Mouse (Mus musculus): ENCODE data around the gene Aplp2. TPM values are rescaled to one million over a fixed set of nuclear protein-coding genes. Genes with fewer than 3 reads are reported as not detected.
A peak's percentile ranks its signal among the peaks of the same experiment; 100 is the strongest.

The Aplp2 gene
- total RNA-seq, 2 experiments from 2014 or later = 311 to 312 TPM

DNA sequence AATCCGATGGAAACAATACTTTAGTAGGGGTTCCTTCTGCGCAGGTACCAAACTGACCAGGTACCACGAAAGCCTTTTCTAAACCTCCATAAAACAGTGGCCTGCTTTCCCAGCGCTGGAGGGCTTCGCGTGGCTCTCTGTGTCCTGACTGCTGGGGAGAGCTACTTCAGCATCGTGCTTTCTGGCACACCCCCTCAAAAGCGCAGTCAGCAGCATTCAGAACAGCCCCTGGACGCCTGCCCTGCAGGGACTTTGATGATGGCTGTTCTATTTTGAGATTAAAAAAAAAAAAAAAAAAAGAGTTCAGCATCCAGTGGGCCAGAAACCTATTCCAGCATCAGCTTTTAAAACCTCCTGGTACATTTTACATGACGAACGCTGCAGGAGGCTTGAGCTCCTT, 14.2 kb upstream of the Aplp2 start:
- peak; percentile 72 for DNase-seq

- DNase-seq = no peak
Observed at GRCm38 (mm10) chr9:31223475-31223874, 11.9 kb upstream of the Aplp2 start.

GRCm38 (mm10) chr9:31221170-31221569, 9.6 kb upstream of the Aplp2 start:
- DNase-seq = peak; percentile 17

DNA sequence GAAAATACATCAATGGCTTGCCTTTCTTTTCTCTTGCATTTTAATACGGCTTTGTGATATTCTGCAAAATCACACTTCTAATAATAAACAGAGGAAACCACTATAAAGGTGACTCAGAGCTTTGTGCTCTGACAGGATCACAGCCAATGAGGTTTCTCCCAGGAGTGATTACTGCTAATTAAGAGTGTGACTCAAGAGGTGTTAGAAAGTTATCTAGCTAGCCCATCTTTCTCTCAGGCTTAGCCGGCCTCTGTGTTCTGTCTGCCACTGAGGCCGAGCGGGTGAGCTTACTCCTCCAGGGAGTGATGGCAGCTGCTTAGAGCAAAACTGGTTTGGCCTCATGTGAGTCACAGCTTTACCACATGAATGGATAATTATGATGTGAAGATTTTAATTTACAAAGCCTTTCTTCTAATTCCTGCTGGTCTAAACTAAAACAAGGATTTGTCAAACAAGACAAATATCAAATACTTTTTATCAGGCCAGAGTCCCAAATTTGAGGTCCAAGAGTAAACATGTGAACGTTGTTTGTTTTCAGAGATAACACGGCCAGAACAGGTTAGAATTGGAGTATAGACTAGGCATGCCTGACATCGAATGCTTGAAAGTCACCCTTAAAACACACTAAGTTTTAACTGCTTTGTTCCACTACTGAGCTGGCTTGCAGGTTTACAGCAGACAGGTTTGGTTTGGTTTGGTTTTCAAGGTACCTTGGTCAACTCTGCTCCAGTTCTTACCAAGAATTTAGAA, 6.2 kb upstream of the Aplp2 start:
- DNase-seq = no peak

GRCm38 (mm10) chr9:31212500-31213008, 939 bp upstream of the Aplp2 start:
- DNase-seq = no peak

DNA sequence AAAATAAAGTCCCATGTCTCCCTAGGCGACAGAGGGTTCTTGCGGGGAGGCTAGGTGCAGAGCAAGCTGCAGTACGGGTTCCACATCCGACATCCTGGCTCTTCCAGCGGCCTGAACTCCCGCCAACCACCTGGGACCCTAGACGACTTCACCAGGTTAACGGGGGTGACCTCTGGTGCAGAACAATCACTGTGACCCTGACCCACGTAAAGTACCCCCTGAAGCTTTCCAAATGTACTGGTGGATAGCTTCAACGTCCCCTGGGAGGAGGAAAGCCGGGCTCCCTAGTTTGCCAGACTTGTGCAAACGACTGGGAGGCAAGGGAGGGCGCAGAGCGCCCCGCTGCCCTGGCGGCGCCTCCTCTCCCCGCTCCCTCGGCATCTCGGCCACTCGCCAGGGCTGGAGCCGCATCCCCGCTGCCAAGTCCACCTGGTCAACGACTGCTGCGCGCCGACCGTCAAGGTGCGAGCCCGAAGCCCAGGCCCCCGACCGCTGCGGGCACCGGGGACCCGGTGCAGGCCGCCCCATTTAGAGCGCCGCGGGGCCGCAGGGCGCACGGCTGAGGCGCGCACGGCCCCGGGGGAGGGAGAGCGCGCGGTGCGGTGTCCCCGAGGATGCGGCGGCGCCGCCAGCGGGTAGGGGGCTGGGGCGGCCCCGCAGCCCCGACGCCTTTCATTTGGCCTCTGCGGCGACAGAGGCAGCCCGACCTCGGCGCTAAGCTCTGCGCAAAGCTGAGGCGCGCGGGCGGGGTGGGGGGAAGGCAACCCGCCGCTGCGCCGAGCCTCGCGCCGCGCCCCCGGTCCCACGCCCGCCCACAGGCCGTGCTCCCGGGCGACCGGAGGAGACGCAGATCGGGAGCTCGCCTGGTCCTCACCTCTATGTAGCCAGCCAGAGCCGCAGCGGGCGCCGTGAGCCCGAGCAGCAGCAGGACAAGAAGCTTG, 596 bp downstream of the Aplp2 start:
- DNase-seq = peak; percentile 67

GRCm38 (mm10) chr9:31210163-31210562, 1.5 kb downstream of the Aplp2 start:
- no peak for DNase-seq

- no peak for DNase-seq
Observed at GRCm38 (mm10) chr9:31209502-31209901, 2.1 kb downstream of the Aplp2 start.

GRCm38 (mm10) chr9:31207732-31208131, 3.9 kb downstream of the Aplp2 start:
- peak; percentile 39 for DNase-seq

DNA sequence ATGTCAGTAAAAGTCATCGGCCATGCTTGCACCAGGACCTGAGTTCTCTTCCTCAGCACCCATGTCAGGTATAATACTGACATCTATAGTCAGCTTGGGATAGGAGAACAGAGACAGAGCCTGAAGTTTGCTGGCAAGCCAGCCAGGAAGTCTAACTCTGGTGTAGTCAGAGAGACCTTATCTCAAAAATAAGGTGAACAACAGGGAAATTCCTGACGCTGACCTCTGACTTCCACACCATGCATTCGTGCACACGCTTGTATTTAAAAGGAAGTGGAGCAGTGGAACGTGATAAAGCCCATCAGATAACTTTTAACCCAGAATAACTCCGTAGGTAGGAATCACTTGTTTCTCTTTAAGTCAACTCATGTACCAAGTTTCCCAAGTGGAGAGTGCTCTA, 6.9 kb downstream of the Aplp2 start:
- peak; percentile 21 for DNase-seq

DNA sequence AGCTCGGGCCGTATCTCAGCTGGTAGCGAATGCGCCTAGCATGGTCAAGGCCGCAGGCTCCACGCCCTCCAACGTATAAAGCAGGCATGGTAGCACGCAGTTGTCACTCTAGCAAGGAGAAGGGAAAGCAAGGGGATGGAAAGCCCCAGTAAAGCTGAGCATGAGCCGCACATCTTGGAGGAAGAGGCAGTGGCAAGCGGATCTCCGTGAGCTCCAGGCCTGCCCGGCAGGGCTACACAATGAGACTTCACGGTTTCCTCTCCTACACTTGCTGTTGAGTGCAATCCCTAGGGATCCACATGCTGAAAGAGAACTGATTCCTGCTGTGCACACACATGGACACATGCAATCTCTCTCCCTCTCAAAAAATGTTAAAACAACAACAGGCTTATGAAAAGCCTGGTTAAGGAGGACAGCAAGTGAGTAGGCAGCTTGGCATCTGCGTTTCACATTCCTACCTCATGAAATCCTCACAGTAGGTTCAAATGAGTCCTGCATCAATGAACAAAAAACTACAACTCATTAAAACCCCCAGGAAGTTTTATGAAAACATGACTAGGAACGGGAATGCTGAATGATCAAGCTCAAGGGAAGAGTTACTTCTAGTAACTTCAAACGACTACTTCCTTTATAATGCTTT, 7.9 kb downstream of the Aplp2 start:
- DNase-seq = no peak

GRCm38 (mm10) chr9:31203068-31203467, 8.5 kb downstream of the Aplp2 start:
- DNase-seq = no peak

GRCm38 (mm10) chr9:31198614-31199013, 13.0 kb downstream of the Aplp2 start:
- DNase-seq = no peak

DNA sequence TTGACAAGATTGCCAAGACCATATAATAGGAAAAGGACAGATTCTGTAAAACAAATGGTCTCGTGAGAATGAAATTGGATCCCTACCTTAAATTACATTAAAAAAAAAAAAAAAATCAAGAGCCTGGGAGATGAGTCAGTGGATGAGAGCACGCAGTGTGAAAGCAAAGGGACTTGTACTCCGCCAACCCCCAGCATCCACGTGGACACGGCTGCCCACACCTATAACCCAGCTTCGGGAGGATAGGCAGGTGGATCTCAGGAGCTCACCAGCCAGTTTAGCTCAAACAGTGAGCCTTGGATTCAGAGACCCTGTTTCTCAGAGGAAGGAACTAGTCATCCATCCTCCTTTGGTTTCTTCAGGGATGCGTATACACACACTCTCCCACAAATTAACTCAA, 13.8 kb downstream of the Aplp2 start:
- no peak for DNase-seq

GRCm38 (mm10) chr9:31196742-31197141, 14.9 kb downstream of the Aplp2 start:
- DNase-seq = no peak

- DNase-seq = no peak
Observed at GRCm38 (mm10) chr9:31195573-31195972, 16.0 kb downstream of the Aplp2 start.

DNA sequence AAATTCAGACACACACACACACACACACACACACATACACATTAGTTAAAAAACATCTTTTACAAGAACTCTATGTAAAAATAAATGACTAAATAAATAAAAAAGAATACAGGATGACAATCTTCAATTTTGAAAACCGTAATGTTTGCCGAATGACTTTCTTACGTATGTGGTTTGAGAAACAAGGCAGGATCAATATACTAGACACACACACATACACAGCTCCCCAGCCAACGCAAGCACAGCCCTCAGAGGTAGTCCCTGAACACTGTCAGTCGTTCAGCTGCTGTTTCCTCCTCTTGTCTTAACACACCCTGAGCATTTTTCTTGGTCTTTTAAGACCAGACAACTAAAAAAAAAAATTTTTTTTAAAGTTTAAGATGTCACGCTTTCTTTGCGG, 19.2 kb downstream of the Aplp2 start:
- DNase-seq = no peak

DNA sequence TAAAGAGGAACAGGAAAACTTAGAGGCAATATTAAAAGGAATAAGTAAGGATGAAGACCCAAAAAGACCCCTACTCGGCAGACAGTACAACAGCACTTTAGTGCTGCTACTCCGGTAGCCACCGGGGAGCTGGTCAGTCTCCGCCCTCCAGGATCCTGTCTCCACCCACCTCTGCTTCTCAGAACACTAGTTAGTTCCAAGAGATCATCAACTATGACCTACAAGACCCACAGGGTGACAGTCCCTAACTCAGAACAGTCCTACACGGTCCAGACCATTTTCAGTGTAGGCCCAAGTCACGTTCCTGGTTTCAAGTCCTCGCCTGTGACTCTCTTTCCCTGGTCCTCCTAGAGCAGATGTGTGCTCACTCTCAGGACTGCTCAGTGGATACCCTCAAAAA, 20.1 kb downstream of the Aplp2 start:
- no peak for DNase-seq

DNA sequence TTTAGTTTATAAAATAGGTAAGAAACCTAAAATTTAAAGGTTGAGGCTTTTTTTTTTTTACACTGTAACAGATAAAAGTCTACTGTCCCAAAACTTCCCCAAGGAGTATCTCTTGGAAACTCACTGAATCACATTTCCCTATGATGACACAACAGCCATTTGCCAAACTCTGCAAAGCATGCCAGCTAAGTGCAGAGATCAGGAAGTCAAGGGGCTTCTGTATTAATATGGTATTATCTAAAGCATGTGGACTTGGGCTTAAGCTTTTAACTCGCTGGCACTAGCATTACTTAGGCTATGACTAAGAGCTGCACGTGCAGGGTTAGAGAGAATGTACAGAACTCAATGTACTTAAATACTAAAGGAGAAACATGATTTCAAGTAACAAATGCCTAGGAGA, 22.4 kb downstream of the Aplp2 start:
- DNase-seq = no peak

DNA sequence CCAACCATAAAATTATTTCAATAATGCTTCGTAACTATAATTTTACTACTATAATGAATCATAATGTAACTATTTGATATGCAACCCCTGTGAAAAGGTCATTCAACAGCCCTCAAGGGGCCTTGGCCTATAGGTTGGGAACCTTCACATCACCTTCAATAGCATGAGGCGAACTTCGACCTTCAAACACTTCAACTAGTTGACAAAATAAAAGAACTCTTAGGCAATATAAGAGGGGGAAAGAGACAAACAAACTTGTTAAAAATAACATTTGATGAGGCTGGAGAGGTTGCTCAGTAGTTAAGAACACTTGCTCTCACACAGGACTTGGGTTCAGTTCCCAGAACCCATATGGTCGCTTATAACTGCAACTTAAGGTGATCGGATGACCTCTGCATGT, 27.2 kb downstream of the Aplp2 start:
- no peak for DNase-seq

- no peak for DNase-seq
Observed at GRCm38 (mm10) chr9:31183061-31183460, 28.6 kb downstream of the Aplp2 start.

GRCm38 (mm10) chr9:31181291-31182085, 30.1 kb downstream of the Aplp2 start:
- no peak for DNase-seq
